Mouse (Mus musculus): ENCODE measurements around the gene Sirpa. TPM values are rescaled to one million over a fixed set of nuclear protein-coding genes. Genes with fewer than 3 reads are reported as not detected.

Gene Sirpa
- 2.3 TPM for polyA plus RNA-seq (2017; shearing (Covaris generic))

GRCm38 (mm10) chr2:129592459-129593140, at the start of gene Sirpa:
Gene Sirpa (plus strand): TSS chr2:129592835.

Other genes starting within 250 kb of the Sirpa start
- gene Il1b, start 221.7 kb upstream of the Sirpa start, polyA plus RNA-seq (2017; shearing (Covaris generic)) = not detected
- not detected for gene F830045P16Rik, start 56.2 kb upstream of the Sirpa start, polyA plus RNA-seq (2017; shearing (Covaris generic))
- not detected for gene Pdyn, start 107.0 kb downstream of the Sirpa start, polyA plus RNA-seq (2017; shearing (Covaris generic))
- gene Stk35, start 207.7 kb downstream of the Sirpa start, polyA plus RNA-seq (2017; shearing (Covaris generic)) = 2.3 TPM